ENCODE assay signal across 13 mouse cellular contexts in the genomic region with DNA sequence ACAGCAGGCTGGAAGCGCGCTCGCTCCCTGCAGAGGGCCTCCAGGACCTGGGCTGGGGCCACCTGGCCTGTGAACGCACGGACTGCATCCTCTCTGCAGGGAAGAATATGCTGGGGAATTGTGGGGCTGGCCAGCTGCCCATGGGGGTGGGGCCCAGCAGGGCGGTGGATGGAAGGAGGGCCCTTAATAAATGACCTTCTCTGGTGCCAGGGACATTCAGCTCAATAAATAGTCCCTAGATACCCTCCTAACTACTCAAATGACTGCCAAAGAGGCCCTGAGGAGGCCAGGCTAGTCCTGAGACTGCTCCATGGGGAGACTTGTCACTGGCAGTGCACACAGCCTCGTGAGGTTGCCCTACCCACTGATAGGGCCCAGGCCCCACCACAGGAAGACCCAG. TPM values are rescaled to one million over a fixed set of nuclear protein-coding genes. Genes with fewer than 3 reads are reported as not detected.
DNase-seq lines count a peak whose midpoint lies in the region; ATAC-seq and TF ChIP-seq lines count a peak whose summit lies in the region.
"Had no signal": no experiment of that assay in that cellular context is flagged by ENCODE, and none has a peak within 500 bp of the region (broad histone marks: within the 10 kb centered on the region; RNA-seq: fewer than 3 reads in every experiment).

No protein-coding gene starts in this region.

- intact Hi-C loops in heart, postnatal 25 days (cut with DNase I) = no loop called here

- H3K9me3 ChIP-seq in midbrain, embryonic 14.5 days (ENCODE audit: control insufficient read depth, low read length) = no peaks in the 10 kb centered on the region
- H3K9me3 ChIP-seq in midbrain, embryonic 11.5 days (ENCODE audit: control insufficient read depth, low read length) = no peaks in the 10 kb centered on the region
- H3K9me3 ChIP-seq in heart, embryonic 12.5 days (replicated peaks) = no peaks in the 10 kb centered on the region
- H3K9me3 ChIP-seq: embryonic facial prominence, embryonic 12.5 days had no signal

- TF ChIP-seq POLR2A in myocyte (IDR thresholded peaks at IDR 0.05; ENCODE audit: insufficient read length, low read depth) = peak; percentile 2

- H3K27ac ChIP-seq in midbrain, embryonic 14.5 days (replicated peaks; ENCODE audit: low read depth, low read length) = no peak overlapping the region
- H3K27ac ChIP-seq in midbrain, embryonic 11.5 days (ENCODE audit: low read depth, low read length) = no peak overlapping the region
- no peak overlapping the region for H3K27ac ChIP-seq in heart, embryonic 12.5 days (ENCODE audit: poor library complexity, severe bottlenecking)
- H3K27ac ChIP-seq: embryonic facial prominence, embryonic 12.5 days had no signal

- peaks cover 34% of the 10 kb centered on the region for H3K36me3 ChIP-seq in midbrain, embryonic 14.5 days (ENCODE audit: control insufficient read depth, insufficient read depth, low read length)
- peaks cover 20% of the 10 kb centered on the region for H3K36me3 ChIP-seq in midbrain, embryonic 11.5 days (ENCODE audit: control insufficient read depth, insufficient read depth, low read length)
- peaks cover 66% of the 10 kb centered on the region for H3K36me3 ChIP-seq in heart, embryonic 12.5 days
- peaks cover 4% of the 10 kb centered on the region for H3K36me3 ChIP-seq in myocyte (ENCODE audit: control insufficient read depth, insufficient read depth)

- H3K27me3 ChIP-seq in midbrain, embryonic 14.5 days (ENCODE audit: control insufficient read depth, insufficient read depth, low read length) = no peaks in the 10 kb centered on the region
- H3K27me3 ChIP-seq in midbrain, embryonic 11.5 days (ENCODE audit: control insufficient read depth, insufficient read depth, low read length) = no peaks in the 10 kb centered on the region
- no peaks in the 10 kb centered on the region for H3K27me3 ChIP-seq in heart, embryonic 12.5 days (replicated peaks)
- no peaks in the 10 kb centered on the region for H3K27me3 ChIP-seq in myocyte (ENCODE audit: control insufficient read depth, insufficient read depth, insufficient read length)
- H3K27me3 ChIP-seq: embryonic facial prominence, embryonic 12.5 days had no signal

- DNase-seq in heart, adult 11 months = peak; percentile 96
- DNase-seq in heart, postnatal 25 days (ENCODE audit: low spot score) = no peak
- DNase-seq in midbrain, embryonic 14.5 days = no peak
- no peak for DNase-seq in midbrain, embryonic 11.5 days (ENCODE audit: low spot score, missing footprints)
- no peak for DNase-seq in spleen, postnatal 36 days (ENCODE audit: low spot score in 2 of 2)
- DNase-seq in frontal cortex, adult 2 months (ENCODE audit: extremely low spot score in 1 of 2, low spot score in 1 of 2) = no peak

- H3K4me3 ChIP-seq in midbrain, embryonic 14.5 days (replicated peaks; ENCODE audit: low read depth, low read length) = no peak overlapping the region
- no peak overlapping the region for H3K4me3 ChIP-seq in midbrain, embryonic 11.5 days (ENCODE audit: low read depth, low read length)
- H3K4me3 ChIP-seq in heart, embryonic 12.5 days = no peak overlapping the region
- H3K4me3 ChIP-seq in myocyte = no peak overlapping the region

- peak overlapping the region; percentile 34; the same call in 1 of the 2 replicates for H3K9ac ChIP-seq in midbrain, embryonic 14.5 days (replicated peaks; ENCODE audit: low read length)
- no peak overlapping the region for H3K9ac ChIP-seq in midbrain, embryonic 11.5 days (ENCODE audit: low read length)
- peak overlapping the region; percentile 9; the same call in 1 of the 2 replicates for H3K9ac ChIP-seq in heart, embryonic 12.5 days

- no peaks in the 10 kb centered on the region for H3K79me2 ChIP-seq in myocyte (ENCODE audit: control insufficient read depth, insufficient read depth)

- no peak for ATAC-seq in midbrain, embryonic 14.5 days (ENCODE audit: low FRiP score, low TSS enrichment)
- ATAC-seq in midbrain, embryonic 11.5 days (ENCODE audit: low FRiP score) = no peak
- ATAC-seq in heart, embryonic 12.5 days (ENCODE audit: insufficient number of reproducible peaks, low FRiP score) = no peak

- H3ac ChIP-seq in myocyte (ENCODE audit: control insufficient read depth, insufficient read length) = no peak overlapping the region

- no peak overlapping the region for H3K4me2 ChIP-seq in midbrain, embryonic 14.5 days (ENCODE audit: low read length)
- no peak overlapping the region for H3K4me2 ChIP-seq in midbrain, embryonic 11.5 days
- H3K4me2 ChIP-seq in heart, embryonic 12.5 days = no peak overlapping the region
- H3K4me2 ChIP-seq in myocyte (ENCODE audit: low read depth) = no peak overlapping the region

- 83% methylated on average over 7 of the region's 7 CpGs for WGBS in midbrain, embryonic 14.5 days
- WGBS in midbrain, embryonic 11.5 days = 84% methylated on average over 7 of the region's 7 CpGs
- WGBS in heart, embryonic 12.5 days = 69% methylated on average over 7 of the region's 7 CpGs

- H3K4me1 ChIP-seq in midbrain, embryonic 14.5 days (ENCODE audit: control insufficient read depth, insufficient read depth, low read length) = peaks cover 13% of the 10 kb centered on the region
- peaks cover 18% of the 10 kb centered on the region for H3K4me1 ChIP-seq in midbrain, embryonic 11.5 days (ENCODE audit: control insufficient read depth, insufficient read depth, low read length)
- peaks cover 24% of the 10 kb centered on the region for H3K4me1 ChIP-seq in heart, embryonic 12.5 days (replicated peaks)

TF ChIP-seq in myocyte, 11 proteins besides CTCF, POLR2A, EP300 and RAD21:
- no peak for TF ChIP-seq TCF12 (IDR thresholded peaks at IDR 0.05; ENCODE audit: insufficient read depth, poor library complexity, severe bottlenecking)

RNA-seq across cellular contexts. Expression of gene Haghl, which starts 2.4 kb away (rescaled TPM):
- total RNA-seq in heart, postnatal 25 days (2021) = 1 to 10 TPM; 5.5 to 9.1 TPM
- 155 and 181 TPM in 2 replicates for polyA plus RNA-seq in midbrain, embryonic 14.5 days (2014; fragmentation: Nextera tagmentation; extraction: Ambion mirVana)
- 76.4 and 77.1 TPM in 2 replicates for polyA plus RNA-seq in midbrain, embryonic 11.5 days (2014; fragmentation: Nextera tagmentation; extraction: Ambion mirVana)
- 50.5 and 53.2 TPM in 2 replicates for polyA plus RNA-seq in heart, embryonic 12.5 days (2016; fragmentation: Nextera tagmentation; extraction: Ambion mirVana)
- 29.8 TPM for polyA plus RNA-seq in myocyte (2012; fragmentation: generic; extraction: Trizol)
- 223 and 246 TPM in 2 replicates for polyA plus RNA-seq in frontal cortex, adult 2 months (2012; rRNA removed)

RNA-seq across cellular contexts. Expression of gene Ccdc78, which starts 3.3 kb away (rescaled TPM):
- not detected for total RNA-seq in heart, postnatal 25 days (2021)
- 0.18 and 0.20 TPM in 2 replicates for polyA plus RNA-seq in midbrain, embryonic 14.5 days (2014; fragmentation: Nextera tagmentation; extraction: Ambion mirVana)
- 0.11 and 0.34 TPM in 2 replicates for polyA plus RNA-seq in midbrain, embryonic 11.5 days (2014; fragmentation: Nextera tagmentation; extraction: Ambion mirVana)
- 0.37 and 0.41 TPM in 2 replicates for polyA plus RNA-seq in heart, embryonic 12.5 days (2016; fragmentation: Nextera tagmentation; extraction: Ambion mirVana)
- 0.08 TPM for polyA plus RNA-seq in myocyte (2012; fragmentation: generic; extraction: Trizol)
- polyA plus RNA-seq in frontal cortex, adult 2 months (2012; rRNA removed) = 0.06 and 0.08 TPM in 2 replicates
- total RNA-seq: gastrocnemius, postnatal 4 days had no signal
- polyA plus RNA-seq: spleen, adult 2 months had no signal

RNA-seq across cellular contexts. Expression of gene Narfl, which starts 9.5 kb away (rescaled TPM):
- total RNA-seq in heart, postnatal 25 days (2021) = 10 to 100 TPM; 44.8 to 48.2 TPM
- 32.7 and 33.3 TPM in 2 replicates for polyA plus RNA-seq in midbrain, embryonic 14.5 days (2014; fragmentation: Nextera tagmentation; extraction: Ambion mirVana)
- polyA plus RNA-seq in midbrain, embryonic 11.5 days (2014; fragmentation: Nextera tagmentation; extraction: Ambion mirVana) = 22.2 and 23.4 TPM in 2 replicates
- polyA plus RNA-seq in heart, embryonic 12.5 days (2016; fragmentation: Nextera tagmentation; extraction: Ambion mirVana) = 30.5 and 31.8 TPM in 2 replicates
- polyA plus RNA-seq in myocyte (2012; fragmentation: generic; extraction: Trizol) = 31.4 TPM
- polyA plus RNA-seq in frontal cortex, adult 2 months (2012; rRNA removed) = 35.9 and 38.5 TPM in 2 replicates

RNA-seq across cellular contexts. Expression of gene Fam173a, which starts 9.6 kb away (rescaled TPM):
- 10 to 100 TPM; 35.4 to 36.0 TPM for total RNA-seq in heart, postnatal 25 days (2021)
- polyA plus RNA-seq in midbrain, embryonic 14.5 days (2014; fragmentation: Nextera tagmentation; extraction: Ambion mirVana) = 89.0 and 103 TPM in 2 replicates
- polyA plus RNA-seq in midbrain, embryonic 11.5 days (2014; fragmentation: Nextera tagmentation; extraction: Ambion mirVana) = 69.1 and 71.4 TPM in 2 replicates
- 67.3 and 68.2 TPM in 2 replicates for polyA plus RNA-seq in heart, embryonic 12.5 days (2016; fragmentation: Nextera tagmentation; extraction: Ambion mirVana)
- polyA plus RNA-seq in myocyte (2012; fragmentation: generic; extraction: Trizol) = 61.0 TPM
- polyA plus RNA-seq in frontal cortex, adult 2 months (2012; rRNA removed) = 158 and 169 TPM in 2 replicates

RNA-seq across cellular contexts. Expression of gene AC134908.4, which starts 12.4 kb away (rescaled TPM):
- under 1 TPM in 1 of 2 experiments, not detected in 1; 0.53 TPM for total RNA-seq in heart, postnatal 25 days (2021)
- polyA plus RNA-seq in midbrain, embryonic 14.5 days (2014; fragmentation: Nextera tagmentation; extraction: Ambion mirVana) = not detected in 2 replicates
- not detected in 2 replicates for polyA plus RNA-seq in midbrain, embryonic 11.5 days (2014; fragmentation: Nextera tagmentation; extraction: Ambion mirVana)
- polyA plus RNA-seq in heart, embryonic 12.5 days (2016; fragmentation: Nextera tagmentation; extraction: Ambion mirVana) = 0.32 and 0.61 TPM in 2 replicates
- polyA plus RNA-seq in myocyte (2012; fragmentation: generic; extraction: Trizol) = not detected
- 1.4 and 2.0 TPM in 2 replicates for polyA plus RNA-seq in frontal cortex, adult 2 months (2012; rRNA removed)
- polyA plus RNA-seq: embryonic facial prominence, embryonic 12.5 days; lung, embryonic 16.5 days; urinary bladder, adult 2 months had no signal
